Mouse (Mus musculus) right cerebral cortex, postnatal 25 days (tissue): ENCODE results near the gene Osr1.

Experiments used
- DNase-seq: peaks from one replicate; pipeline ENCODE4 v3.0.0; 2022

Osr1 gene

DNA sequence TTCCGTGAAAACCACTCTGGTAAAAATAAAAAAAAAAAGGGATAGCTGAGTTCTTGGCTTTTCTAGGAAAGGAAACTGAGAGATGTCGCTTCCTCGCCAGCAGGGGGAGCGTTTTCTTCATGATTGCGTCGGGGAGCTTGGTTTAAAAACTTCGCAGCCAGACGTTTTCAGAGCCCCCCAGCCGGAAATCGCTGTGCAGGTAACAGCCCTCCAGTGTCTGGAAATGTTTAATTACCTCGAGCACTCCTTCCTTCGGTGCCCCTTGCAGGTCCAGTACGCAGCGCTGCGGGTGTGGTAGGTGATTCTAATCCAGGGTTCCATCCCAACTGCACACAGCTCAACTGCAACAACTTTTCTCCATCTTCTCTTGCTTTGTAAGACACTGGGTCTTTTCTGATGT lies at the start of gene Osr1:
Gene Osr1 (plus strand): TSS at position 146 of the 400 bp plus-strand sequence.
- peak; percentile 68 for DNase-seq

DNA sequence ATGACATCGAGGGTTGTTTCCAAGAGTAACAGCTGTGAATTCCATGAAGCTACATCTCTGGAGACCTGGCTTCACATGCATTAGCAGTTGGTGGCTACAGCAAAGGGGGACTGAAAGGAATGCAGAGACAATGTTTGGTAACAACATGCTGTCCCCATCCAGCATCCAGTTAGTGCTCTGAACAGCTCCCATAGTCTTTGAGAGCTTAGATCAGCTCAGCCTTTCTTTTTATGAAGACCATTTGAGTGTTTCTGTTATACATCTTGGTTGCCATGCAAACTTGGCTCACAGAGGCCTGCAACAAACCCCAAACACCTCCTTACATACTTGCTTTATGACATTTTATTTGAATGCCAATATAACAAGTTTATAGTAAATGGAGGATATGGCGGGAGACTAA lies 19.6 kb upstream of the Osr1 start:
- no peak for DNase-seq

DNA sequence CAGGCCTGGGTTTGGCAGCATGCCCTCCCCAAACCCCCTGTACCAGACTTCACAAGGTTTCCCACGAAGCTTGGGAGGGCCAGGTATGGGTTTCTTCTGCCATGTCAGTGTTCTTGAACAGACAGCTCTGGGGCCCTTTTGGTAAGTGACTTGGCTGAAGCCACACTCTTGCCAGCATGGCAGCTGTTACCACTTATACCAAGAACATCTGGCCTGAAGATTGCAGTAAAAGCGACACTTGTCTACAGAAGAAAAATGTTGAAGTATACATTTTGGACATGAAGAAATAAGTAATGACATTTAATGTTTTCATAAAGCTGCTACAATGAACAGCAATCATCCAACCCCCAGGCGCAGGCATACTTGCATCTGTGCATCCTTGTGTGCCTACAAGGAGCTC lies 5.0 kb upstream of the Osr1 start:
- no peak for DNase-seq

DNA sequence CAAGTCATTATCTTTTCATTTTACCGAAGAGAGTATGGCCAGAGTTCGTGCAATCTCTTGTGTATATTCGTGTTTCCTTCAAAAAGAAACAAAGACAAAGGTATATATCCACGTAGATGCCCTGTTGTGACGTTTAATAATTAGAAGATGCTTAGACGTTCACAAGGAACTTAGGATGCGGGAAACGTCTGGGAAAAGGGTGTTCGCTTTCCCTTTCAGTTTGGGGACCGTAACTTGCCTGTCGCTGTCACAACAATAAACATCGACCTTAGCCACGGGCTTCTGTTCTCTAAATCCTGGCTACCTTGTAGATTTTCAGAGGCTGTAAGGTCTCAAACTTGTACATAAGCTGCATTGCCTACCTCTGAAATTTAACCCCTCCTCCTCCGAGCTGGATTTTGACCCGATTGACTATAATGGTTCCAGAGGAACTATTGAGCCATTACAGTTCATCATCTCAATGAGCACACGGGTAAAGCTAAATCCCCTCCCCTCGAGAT lies 630 bp downstream of the Osr1 start:
- no peak for DNase-seq

DNA sequence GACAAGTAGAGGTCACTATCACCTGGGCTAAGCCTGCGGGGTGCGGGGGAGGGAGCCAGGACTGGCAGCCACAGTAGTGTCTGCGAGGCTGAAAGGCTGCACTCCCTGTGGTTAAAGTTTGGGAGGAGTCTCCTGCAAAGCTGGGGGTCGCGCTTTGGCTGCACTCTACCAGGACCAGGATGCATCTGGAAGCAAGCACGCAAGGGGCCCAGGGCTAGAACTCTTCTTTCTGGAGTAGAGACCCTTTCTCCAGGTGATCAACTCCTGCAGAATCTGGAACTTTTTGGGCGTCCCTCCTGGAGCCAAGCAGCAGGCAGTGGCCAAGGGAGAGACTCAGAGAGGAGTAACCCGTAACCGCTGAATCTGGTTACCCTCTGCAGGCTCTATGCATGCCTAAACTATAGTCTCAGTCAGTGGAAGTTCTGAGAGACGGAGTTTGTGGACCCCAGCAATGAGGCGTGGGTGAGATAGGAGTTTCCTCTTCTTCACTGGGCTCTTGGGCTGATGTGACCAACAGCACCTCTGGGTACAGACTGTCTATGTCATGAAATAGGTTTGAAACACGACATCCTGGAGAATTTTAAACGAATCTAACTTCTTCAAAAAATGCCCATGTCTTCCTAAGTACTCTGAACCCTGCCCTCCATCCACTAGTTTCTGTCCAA lies 1.5 kb downstream of the Osr1 start:
- DNase-seq = no peak

DNA sequence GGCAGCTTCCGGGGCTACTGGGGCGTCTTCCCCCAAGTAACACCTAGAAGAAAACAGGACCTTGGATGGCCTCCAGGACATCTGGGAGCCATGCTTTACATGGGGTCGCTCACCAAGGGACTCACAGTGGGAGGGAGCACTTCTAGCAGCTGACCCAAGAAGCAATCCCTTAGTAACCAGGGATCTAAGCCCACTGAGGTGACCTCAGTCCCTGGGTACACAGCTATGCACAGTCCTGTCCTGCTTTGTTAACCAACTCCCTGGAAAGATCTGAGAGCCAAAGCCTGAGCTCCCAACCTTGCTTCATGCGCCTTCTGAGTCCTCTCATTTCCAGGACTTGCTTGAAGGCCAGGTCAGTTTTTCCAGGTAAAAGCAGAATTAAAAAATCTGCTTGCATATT lies 2.1 kb downstream of the Osr1 start:
- no peak for DNase-seq

DNA sequence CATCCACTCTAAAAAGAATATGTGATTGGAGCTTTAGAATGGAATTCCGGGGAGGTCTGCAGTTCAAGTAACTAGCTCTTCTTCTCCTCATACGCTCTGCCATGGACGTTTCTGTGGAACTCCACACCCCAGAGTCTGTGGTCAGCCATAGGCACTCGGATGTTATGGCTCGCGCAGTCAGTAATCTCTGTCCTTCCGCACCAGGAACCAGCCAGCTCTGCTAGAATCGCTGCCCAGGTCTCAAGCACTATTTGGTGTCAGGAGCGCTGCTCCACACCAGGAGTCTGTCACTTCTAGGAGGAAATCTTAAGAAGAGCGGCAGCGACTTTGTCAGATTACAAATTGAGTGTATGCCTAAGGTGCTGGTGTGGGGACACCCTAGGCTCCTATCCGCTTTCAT lies 3.8 kb downstream of the Osr1 start:
- no peak for DNase-seq

DNA sequence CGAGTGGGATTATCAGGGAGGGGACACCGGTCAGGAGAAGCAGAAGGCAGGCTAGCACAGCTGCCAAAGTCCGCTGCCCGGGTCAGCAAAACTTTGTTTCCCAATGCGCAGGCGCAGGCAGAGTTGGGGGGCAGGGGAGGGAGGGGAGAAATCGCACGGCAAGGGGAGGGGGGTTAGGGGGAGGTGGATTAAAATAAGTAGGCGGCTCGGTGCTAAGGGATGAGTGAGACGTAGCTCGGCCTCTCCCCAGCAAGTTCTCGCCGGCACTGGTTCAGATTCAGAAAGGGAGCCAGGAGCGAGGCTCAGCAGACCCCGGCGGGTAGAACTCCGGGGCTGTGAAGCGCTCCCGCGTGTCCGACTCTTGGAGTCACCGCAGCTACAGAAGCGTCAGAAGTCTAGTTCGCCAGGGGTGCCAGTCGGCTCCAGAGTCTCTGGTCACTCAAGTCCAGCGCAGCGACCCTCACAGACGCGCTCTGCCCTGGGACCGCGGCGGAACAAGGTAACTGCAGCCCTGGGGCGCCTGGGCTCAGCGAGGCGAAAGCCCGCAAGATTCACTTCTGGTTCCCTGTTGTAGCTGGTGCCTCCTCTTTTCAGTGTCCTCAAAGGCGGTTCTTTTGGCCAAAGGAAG lies 4.4 kb downstream of the Osr1 start:
- peak; percentile 11 for DNase-seq

DNA sequence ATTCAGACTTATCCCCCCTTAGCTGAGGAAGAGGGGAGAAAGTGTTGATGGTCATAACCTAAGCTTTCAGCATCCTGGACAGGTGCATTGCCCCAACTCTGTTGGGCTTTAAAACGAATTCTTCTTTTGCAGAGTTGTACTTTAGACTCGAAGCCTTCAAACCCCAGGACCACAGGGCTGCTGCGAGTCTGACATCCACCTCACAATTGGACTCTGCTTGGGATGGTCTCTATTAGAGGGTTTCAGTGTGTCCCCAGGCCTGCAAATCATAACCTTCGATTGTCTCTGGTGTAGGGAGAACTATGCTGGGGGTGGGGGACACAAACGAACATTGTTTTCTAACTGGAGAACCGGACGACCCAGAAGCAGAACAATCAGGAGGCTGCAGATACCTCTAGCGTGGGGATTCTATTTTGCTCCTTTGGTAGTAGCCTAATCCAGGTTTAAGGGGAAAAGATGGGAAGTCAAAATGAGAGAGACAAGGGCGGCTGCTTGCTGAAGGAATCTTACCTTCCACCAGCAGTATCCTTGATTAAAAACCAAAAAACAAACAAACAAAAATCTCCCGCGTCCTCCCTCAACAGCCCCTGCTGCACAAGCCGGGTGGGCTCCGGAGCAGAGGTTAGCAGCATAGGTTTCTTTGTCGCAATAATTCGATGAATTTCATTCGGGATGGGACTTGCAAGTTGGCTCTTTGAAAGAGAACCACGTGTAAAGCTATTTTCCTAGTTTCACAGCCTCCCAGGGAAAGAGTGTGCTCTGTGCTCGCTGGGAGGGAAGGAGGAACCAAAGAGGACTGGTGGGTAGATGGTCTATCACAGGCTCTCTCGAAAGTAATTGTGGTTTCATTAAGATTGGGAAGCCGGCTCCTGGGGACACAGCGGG lies 5.5 kb downstream of the Osr1 start:
- peak; percentile 13 for DNase-seq

DNA sequence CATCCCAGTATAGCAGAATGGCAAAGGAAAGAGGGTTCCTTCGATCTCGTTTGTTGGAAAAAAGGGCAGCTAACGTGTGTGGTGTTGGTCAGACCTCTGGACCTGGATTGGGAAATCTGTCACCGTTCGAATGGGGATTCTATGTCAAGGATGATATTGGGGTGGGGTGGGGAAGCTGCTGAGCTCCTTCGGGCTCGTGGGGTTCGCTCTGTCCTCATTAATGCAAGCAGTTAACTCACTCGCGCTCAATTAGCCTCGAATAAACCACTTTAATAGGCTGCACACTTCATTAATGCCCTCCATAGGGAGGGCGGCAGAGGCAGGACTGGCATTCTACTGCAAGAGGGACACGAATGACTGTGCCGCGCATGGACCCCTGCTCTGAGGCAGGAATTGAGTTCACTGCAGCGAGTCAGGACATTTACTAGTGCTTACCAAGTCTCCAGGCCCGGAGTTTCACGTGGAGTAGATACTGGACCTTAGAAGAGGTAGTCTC lies 6.2 kb downstream of the Osr1 start:
- no peak for DNase-seq

DNA sequence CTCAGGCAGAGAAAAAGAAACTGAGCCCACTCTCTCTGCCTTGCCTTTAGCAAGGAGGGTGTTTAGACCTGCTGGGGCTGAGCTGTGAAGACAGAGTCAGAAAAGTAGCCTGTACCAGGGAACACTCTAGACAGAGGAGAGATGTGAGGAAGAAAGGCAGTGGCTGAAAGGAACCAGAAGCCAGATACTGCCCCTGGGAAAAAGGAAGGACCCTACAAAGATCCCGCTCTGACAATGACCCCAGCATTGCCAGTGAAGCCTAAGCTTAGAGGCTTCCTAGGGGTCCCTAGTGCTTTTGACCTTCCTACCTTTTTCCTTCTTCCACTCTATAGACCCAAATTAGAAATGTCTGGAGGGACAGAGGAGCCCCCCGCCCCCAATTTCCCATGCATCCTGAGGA lies 7.7 kb downstream of the Osr1 start:
- no peak for DNase-seq

DNA sequence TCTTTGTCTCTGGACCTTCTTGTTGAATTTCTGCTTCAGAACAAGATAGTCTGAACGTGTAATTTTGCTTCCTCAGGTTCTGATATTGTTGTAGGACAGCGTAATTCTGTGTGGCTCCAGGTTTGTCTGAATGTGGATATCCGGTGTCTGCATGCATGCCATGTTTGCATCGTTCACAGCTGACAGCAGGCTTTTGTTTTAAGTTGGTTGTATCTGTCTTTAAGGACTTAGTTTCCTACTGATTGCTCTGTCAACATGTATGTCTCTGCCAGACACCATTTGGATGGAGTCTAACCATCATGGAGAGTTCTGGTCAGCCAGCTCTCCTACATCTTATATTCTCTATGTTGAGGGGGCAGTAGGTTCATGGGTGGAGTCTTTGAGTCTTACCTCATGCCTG lies 8.7 kb downstream of the Osr1 start:
- DNase-seq = no peak

DNA sequence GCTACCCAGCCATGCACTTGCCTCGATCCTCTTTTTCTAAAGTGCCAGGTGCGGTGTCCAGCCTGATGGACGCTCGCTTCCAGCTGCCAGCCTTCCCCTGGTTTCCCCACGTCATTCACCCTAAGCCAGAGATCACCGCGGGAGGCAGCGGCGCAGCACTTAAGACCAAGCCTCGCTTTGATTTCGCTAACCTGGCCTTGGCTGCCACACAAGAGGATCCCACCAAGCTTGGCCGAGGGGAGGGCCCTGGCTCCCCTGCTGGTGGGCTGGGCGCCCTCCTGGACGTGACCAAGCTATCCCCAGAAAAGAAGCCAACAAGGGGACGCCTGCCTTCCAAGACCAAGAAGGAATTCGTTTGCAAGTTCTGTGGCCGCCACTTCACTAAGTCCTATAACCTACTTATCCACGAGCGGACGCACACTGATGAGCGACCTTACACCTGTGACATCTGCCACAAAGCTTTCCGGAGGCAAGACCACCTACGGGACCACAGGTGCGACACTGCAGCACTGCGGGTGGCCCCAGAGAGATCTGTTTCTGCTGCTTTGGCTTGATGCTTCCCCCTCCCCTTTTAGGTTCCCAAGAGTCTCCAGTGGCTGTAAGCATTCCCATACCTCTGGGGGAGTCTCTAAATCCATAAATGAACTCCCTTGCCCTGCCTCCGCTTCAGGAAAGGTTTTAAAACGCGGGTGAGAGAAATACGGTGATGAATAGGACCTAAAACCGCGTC lies 9.6 kb downstream of the Osr1 start:
- DNase-seq = no peak

DNA sequence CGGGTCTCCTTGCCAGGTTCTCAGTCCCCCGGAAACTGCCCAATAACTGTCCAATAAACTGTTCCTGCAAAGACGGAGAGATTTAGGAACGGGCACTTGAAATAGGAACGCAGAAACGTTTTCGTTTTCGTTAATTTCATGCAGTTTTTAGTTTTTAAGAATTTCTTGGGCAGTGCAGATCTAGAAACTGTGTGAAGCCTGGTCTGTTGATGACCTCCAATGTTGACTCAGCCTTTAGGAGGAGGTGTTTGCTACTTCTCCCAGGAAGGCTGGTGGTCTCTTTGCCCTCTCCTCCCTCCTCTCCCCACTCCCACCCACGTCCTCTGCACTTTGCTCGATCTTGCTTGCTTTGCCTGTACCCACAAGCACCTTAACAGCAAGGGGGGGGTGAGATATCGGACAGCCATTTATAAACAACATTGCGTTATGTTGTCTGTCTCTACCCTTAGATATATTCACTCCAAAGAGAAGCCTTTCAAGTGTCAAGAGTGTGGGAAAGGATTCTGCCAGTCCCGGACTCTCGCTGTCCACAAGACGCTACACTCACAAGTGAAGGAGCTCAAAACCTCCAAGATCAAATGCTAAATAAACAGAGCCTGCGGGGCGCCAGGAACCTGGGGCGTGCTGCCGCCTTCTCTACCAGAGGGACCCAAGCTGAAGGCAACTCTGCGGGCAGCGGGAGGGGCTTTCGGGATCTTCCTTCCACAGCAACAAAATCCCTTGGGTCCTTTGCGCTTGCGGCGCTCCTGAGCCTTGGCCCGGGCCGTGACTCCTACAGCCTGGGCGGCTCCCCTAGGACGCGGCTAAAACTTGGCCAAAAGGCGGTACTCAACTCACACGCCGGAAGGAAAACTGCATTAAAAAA lies 10.4 kb downstream of the Osr1 start:
- no peak for DNase-seq

DNA sequence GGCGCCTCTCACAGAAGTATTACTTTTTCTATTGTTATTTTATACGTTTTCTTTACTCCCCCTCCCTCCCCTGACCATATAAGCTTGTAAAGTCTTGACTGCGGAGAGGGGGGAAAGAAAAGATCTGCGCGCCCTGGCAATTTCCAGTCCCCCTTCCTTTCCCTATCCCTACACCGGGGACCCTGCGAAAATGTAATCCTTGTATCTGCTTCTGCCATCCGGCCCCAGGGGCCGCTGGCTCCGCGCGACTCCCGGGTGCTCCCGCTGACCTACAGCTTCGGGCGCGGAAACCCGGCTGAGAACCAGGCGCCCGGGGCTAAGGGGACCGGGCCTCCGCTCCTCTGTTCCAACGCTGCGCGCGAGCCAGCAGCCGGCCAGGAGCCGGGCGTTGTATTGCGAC lies 11.1 kb downstream of the Osr1 start:
- no peak for DNase-seq

DNA sequence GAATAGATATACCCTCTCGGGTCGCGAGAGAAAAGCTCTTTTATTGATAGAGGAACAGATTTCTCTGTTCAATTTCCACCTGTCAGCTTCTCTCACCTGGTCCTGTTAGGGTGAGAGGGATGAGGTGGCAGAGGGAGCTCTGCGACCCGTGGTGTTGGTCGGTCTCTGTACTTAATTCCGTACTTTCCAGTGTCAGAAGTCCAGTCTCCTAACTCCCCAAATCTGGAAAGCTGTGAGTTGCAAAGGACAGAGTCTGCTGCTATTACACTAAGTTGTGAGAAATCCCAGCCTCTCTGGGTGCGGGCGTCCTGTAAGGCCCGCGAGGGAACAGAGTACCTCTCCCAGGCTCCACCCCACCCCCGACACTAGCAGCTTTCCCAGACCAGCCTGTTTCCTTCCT lies 11.6 kb downstream of the Osr1 start:
- DNase-seq = no peak

DNA sequence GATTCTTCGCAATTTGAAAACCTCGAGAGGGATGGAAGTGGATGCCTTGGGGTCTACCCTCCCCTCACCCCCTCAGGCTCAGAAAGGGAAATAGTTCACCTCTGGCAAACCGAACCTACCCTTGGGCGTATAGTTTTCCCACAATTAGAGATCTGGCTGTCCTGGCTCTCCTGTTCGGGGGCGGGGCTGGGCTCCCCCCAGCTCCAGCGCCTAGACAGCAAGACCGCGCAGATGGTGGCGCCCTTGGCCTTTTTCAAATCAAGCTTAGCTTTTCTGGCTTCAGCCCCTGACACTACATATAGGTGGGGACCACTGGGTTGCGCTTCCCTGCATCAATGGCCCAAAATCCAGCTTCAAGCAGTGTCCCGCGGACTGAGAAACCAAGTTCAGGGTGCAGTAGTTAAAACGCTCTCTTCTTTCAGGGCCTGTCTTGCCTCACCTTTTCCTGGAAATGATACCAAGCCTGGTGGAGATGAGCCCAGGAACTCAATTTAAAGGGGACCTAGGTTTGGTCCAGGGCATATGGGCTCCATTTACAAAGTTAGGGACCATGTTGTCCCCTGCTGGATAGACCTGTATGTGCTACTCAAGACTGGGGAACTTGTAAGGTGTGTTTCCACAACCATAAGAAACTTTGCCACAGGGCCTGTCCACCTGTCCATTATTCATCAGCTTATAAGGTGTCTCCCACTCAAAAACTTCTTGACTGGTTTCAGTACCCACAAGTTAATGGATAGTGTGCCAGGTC lies 12.5 kb downstream of the Osr1 start:
- DNase-seq = no peak

DNA sequence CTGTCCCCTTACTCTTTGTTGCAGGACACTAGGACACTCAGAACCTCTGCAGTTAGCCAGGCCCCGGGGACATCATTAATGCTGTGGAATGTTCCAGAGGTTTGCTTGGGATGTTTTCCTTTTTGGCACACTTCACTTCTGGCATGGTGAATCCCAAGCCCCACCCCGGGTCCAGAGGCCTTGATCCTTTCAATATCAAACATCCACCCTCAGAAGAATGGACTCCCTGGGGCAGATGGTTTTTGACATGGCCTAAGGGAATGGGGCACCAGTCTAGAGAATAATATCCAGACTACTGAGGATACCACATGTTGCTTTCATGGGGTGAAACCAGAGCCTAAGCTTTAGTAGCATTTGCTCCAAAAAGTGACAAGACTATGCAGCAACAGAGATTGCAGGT lies 13.5 kb downstream of the Osr1 start:
- no peak for DNase-seq

DNA sequence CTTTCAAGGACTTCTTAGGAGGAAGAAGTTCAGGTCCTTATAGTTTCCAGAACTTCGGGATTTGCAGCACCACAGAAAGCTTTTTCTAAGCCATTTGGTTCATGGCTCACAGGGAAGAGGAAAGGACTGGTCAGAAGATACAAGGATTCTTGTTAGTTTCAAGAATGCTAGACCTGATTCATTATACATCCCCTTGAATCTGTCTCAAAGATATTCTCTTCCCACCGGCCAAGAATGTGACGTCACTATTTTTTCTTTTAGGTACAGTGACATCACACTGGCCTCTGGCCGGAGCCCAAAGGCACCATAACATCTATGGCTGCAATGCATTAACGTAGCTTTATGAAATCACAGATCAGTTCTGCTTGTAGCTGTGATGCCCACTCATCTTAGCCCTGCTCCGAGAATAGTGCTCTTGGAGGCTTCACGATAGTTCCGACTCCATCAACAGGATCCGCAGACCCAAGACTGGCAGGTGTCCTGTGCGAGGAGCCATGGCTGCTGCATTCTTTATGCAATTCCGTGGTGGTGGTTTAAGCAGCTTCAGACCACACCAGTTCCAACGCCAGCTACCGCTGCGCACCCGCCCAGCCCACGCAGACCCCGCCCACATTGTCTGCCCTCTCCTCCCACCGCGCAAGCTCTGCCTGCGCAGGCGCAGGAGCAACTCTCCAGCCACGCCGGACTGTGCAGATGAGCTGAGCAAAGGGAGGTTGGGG lies 14.6 kb downstream of the Osr1 start:
- DNase-seq = peak; percentile 38

DNA sequence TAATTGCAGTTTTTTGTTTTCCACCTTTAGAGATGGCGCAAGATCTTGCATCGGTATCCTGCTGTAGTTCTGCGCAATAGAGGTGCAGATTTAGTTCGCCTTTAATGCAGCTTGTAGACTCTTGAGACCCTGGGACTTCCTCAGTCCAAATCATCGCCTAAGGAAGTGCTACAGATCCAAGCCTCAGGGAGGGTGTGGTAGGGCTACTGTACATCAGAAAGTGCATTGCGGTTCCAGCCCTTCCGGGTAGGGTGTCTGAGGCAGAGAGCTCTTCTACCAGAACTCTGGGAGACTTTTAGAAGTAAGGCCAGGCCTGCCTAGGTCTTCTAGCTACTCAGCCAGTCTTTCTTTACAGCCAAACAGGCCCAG lies 15.2 kb downstream of the Osr1 start:
- DNase-seq = no peak

DNA sequence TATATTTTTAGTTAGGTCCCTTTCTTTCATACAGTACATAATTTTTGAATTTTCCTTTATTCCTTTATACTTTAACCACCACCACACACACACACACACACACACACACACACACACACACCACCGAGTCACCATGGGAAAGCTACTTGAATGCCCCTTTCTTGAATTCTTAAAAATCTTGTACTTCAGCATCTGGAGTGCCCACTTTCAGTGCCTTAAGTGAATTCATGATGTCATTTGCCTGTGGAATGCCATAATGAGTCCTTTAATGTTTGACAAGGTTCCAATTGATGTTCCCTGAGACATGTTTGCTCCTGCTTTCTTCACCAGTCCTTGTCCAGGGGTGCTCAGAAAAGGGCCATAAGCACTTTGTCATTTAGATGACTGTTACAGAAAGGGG lies 17.8 kb downstream of the Osr1 start:
- no peak for DNase-seq
